Mouse (Mus musculus) C2C12 (cell line): ENCODE measurements around the gene Emc8.

Source experiments
- CEBPB ChIP-seq: IDR thresholded peaks from one replicate; pipeline ENCODE4 v1.6.1; 2011; ENCODE audit warnings: low read depth, mild to moderate bottlenecking, control low read depth, moderate library complexity
- CTCF ChIP-seq: IDR thresholded peaks from one replicate; pipeline ENCODE4 v1.5.1; 2011; ENCODE audit not compliant: control insufficient read depth, insufficient read depth, insufficient read length
- FOSL1 ChIP-seq: IDR thresholded peaks from one replicate; pipeline ENCODE4 v1.8.0; 2011; ENCODE audit warnings: mild to moderate bottlenecking, low read length; ENCODE audit not compliant: poor library complexity, insufficient read depth, severe bottlenecking
- MAX ChIP-seq: IDR thresholded peaks from one replicate; pipeline ENCODE4 v1.6.1; 2011; ENCODE audit warnings: mild to moderate bottlenecking, control low read depth
- MYOD1 ChIP-seq: IDR thresholded peaks from one replicate; pipeline ENCODE4 v1.6.1; 2011; ENCODE audit warnings: low read depth; ENCODE audit not compliant: control insufficient read depth, insufficient read length
- MYOG ChIP-seq: IDR thresholded peaks from one replicate; pipeline ENCODE4 v1.6.1; 2011; ENCODE audit not compliant: control insufficient read depth, insufficient read length; ENCODE audit errors: extremely low read depth
- USF1 ChIP-seq: IDR thresholded peaks from one replicate; pipeline ENCODE4 v1.6.1; 2011; ENCODE audit warnings: low read depth, mild to moderate bottlenecking, control low read depth, moderate library complexity

GRCm38 (mm10) chr8:120687786-120688185 lies 19.4 kb upstream of the Emc8 start:
- TF ChIP-seq CTCF: no peak
- no peak for TF ChIP-seq USF1
- TF ChIP-seq MAX: no peak
- no peak for TF ChIP-seq MYOG
- no peak for TF ChIP-seq CEBPB
- no peak for TF ChIP-seq MYOD1
- TF ChIP-seq FOSL1: no peak
